In the genomic region with DNA sequence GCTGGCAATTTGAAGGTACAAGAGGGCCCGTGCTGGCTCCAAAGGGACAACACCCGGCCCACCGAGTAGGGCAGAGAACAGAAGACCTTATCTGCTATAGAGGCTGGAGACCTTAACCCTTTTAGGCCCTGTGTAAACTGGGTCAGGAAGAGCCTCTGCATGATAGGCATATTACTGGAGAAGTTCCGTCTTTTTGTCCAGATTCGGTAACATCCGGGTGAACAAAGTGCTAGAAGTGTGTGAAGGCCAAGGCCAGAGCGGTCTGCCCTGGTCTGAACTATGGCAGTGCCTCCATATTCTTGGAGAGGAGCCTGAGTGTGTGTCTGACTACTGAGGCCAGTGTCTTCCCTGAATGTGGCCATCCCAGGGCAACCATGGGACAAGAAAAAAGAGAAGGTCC, we compare ENCODE assay signal across 24 mouse cellular contexts. TPM values are rescaled to one million over a fixed set of nuclear protein-coding genes. Genes with fewer than 3 reads are reported as not detected.
DNase-seq lines count a peak whose midpoint lies in the region; ATAC-seq and TF ChIP-seq lines count a peak whose summit lies in the region.
"Had no signal": no experiment of that assay in that cellular context is flagged by ENCODE, and none has a peak within 500 bp of the region (broad histone marks: within the 10 kb centered on the region; RNA-seq: fewer than 3 reads in every experiment).

Gene Gm20671, minus strand, starts transcription at position 101 of the 400 bp plus-strand sequence.

- peak; percentile 37 to 74 for DNase-seq in adrenal gland, adult (ENCODE audit: inconsistent age in 2 of 2, low spot score in 1 of 2)
- DNase-seq in adrenal gland, postnatal 25 days = no peak
- no peak for DNase-seq in layer of hippocampus, adult 2 months (ENCODE audit: low spot score in 2 of 2)
- no peak for DNase-seq in layer of hippocampus, adult 8-10 months (ENCODE audit: low spot score in 2 of 2)
- DNase-seq in adrenal gland, postnatal 14 days = peak; percentile 17
- DNase-seq: cerebellum, adult 18-20 months; cerebellum, adult 9-10 months; cerebellum, postnatal 14 days; forebrain, postnatal 0 days; gastrocnemius, postnatal 25 days; heart, adult 18-20 months; heart, postnatal 10 days; heart, postnatal 36 days had no signal

- ATAC-seq in frontal cortex, adult (ENCODE audit: low TSS enrichment) = no peak
- ATAC-seq: activated CD4-positive, CD25-positive, alpha-beta regulatory T cell, adult 4 months; forebrain, embryonic 14.5 days; forebrain, postnatal 0 days; hindbrain, postnatal 0 days; inflammation-experienced regulatory T-cells, adult 6 months; intestine, embryonic 16.5 days had no signal

- no peak within 1 kb of the TSS for H3K4me3 ChIP-seq in layer of hippocampus, adult 2 months
- H3K4me3 ChIP-seq: heart, embryonic 12.5 days; heart, embryonic 15.5 days had no signal

- H3K27ac ChIP-seq in layer of hippocampus, adult 2 months = peak within 1 kb of the TSS; percentile 72
- H3K27ac ChIP-seq: heart, embryonic 15.5 days; hindbrain, embryonic 14.5 days; hindbrain, postnatal 0 days had no signal

- TF ChIP-seq CTCF in layer of hippocampus, adult 2 months (conservative IDR thresholded peaks at IDR 0.05) = no peak

RNA-seq across cellular contexts. Expression of gene Gm20671, which starts in this region (rescaled TPM):
- total RNA-seq in adrenal gland, postnatal 25 days (2021) = not detected in 2 replicates
- not detected for total RNA-seq in layer of hippocampus, adult 2 months (2021)
- not detected for total RNA-seq in layer of hippocampus, adult 8-10 months (2022)
- not detected in 2 replicates for total RNA-seq in adrenal gland, postnatal 14 days (2021)
- total RNA-seq: adrenal gland, adult 18-20 months; ES-E14; gastrocnemius, postnatal 25 days had no signal

Comparison
In these comparisons a context has a peak if more than half of its experiments do, and no peak if none do; other contexts are left out.
1. DNase-seq: peak in adrenal gland, adult (2 of 2); none in adrenal gland, postnatal 25 days (single experiment), layer of hippocampus, adult 2 months (0 of 2) and layer of hippocampus, adult 8-10 months (0 of 2).
2. Peak in DNase-seq in adrenal gland, postnatal 14 days; RNA of the gene not detected or under 1 TPM.